ENCODE assay signal across 25 mouse cellular contexts in the genomic region with DNA sequence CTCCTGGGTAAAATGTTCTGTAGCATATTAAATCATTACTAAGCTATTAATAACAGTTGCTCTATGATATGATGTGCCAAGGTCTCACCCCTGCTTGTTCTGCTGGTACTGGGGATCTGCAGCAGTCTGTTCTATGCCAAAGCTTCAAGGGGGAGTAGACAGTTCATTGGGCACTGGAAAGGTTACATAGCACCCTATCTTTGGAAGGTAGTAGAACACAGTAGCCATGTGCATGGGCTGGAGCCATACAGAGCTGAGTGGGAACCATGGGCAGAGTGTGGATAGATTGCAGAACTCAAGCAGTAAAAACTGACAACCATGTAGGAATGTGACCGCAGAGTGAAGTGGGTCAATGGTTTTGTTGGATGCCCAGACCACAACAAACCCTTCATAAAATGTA.
DNase-seq lines count a peak whose midpoint lies in the region; ATAC-seq lines count a peak whose summit lies in the region.
"Had no signal": no experiment of that assay in that cellular context is flagged by ENCODE, and none has a peak within 500 bp of the region (broad histone marks: within the 10 kb centered on the region; RNA-seq: fewer than 3 reads in every experiment).

No protein-coding gene starts in this region.

- H3K27ac ChIP-seq in heart, embryonic 12.5 days (ENCODE audit: poor library complexity, severe bottlenecking): no peak overlapping the region
- H3K27ac ChIP-seq in kidney, embryonic 14.5 days (ENCODE audit: low read depth, low read length): no peak overlapping the region
- H3K27ac ChIP-seq: hindbrain, embryonic 13.5 days; liver, embryonic 14.5 days; midbrain, embryonic 10.5 days; midbrain, embryonic 15.5 days; neural tube, embryonic 15.5 days; stomach, embryonic 15.5 days had no signal

- peak; percentile 1 for DNase-seq in heart, adult 8-10 months (ENCODE audit: low spot score)
- no peak for DNase-seq in kidney, adult 9 months
- DNase-seq in adrenal gland, postnatal 14 days: peak; percentile 16
- peak; percentile 4 for DNase-seq in heart, postnatal 4 days
- DNase-seq: B cell, adult 2 months; cerebellum, adult 11 months; cerebellum, adult 9-10 months; cerebellum, postnatal 36 days; gastrocnemius, postnatal 14 days; layer of hippocampus, adult 9-11 months; liver; lung, embryonic 14.5 days; retina, postnatal 1 day; right cerebral cortex, postnatal 14 days had no signal

- H3K36me3 ChIP-seq in heart, embryonic 12.5 days: no peaks in the 10 kb centered on the region
- H3K36me3 ChIP-seq in kidney, embryonic 14.5 days (ENCODE audit: control insufficient read depth, insufficient read depth, low read length): no peaks in the 10 kb centered on the region
- H3K36me3 ChIP-seq: midbrain, embryonic 10.5 days; midbrain, embryonic 15.5 days; neural tube, embryonic 15.5 days; stomach, embryonic 15.5 days had no signal

- H3K4me1 ChIP-seq in heart, embryonic 12.5 days (replicated peaks): no peaks in the 10 kb centered on the region
- no peaks in the 10 kb centered on the region for H3K4me1 ChIP-seq in kidney, embryonic 14.5 days (ENCODE audit: control insufficient read depth, insufficient read depth, low read length)
- H3K4me1 ChIP-seq: hindbrain, embryonic 13.5 days; midbrain, embryonic 10.5 days; midbrain, embryonic 15.5 days; neural tube, embryonic 15.5 days; stomach, embryonic 15.5 days had no signal

- WGBS in heart, embryonic 12.5 days: 96% methylated on average over 1 of the region's 1 CpGs
- WGBS in kidney, embryonic 14.5 days: 65% methylated on average over 1 of the region's 1 CpGs

- no peaks in the 10 kb centered on the region for H3K27me3 ChIP-seq in heart, embryonic 12.5 days (replicated peaks)
- H3K27me3 ChIP-seq in kidney, embryonic 14.5 days (ENCODE audit: control insufficient read depth, insufficient read depth, low read length): no peaks in the 10 kb centered on the region
- H3K27me3 ChIP-seq: hindbrain, embryonic 13.5 days; midbrain, embryonic 15.5 days; neural tube, embryonic 15.5 days; stomach, embryonic 15.5 days had no signal

- no peak overlapping the region for H3K9ac ChIP-seq in heart, embryonic 12.5 days
- no peak overlapping the region for H3K9ac ChIP-seq in kidney, embryonic 14.5 days (ENCODE audit: low read depth, low read length)
- H3K9ac ChIP-seq: hindbrain, embryonic 13.5 days; liver, embryonic 14.5 days; lung, embryonic 14.5 days; midbrain, embryonic 15.5 days; neural tube, embryonic 15.5 days; stomach, embryonic 15.5 days had no signal

- H3K4me3 ChIP-seq in heart, embryonic 12.5 days: no peak overlapping the region
- H3K4me3 ChIP-seq in kidney, embryonic 14.5 days (ENCODE audit: low read length): no peak overlapping the region
- H3K4me3 ChIP-seq: hindbrain, embryonic 13.5 days; midbrain, embryonic 10.5 days; midbrain, embryonic 15.5 days; neural tube, embryonic 15.5 days; stomach, embryonic 15.5 days had no signal

- ATAC-seq in heart, embryonic 12.5 days (ENCODE audit: insufficient number of reproducible peaks, low FRiP score): no peak
- ATAC-seq in kidney, embryonic 14.5 days (ENCODE audit: low FRiP score, low TSS enrichment): peak; percentile 16; the same call in 1 of the 2 replicates
- ATAC-seq: activated CD4-positive, CD25-positive, alpha-beta regulatory T cell, adult 4 months; forebrain, embryonic 14.5 days; intestine, embryonic 16.5 days; midbrain, embryonic 15.5 days had no signal

- H3K9me3 ChIP-seq in heart, embryonic 12.5 days (replicated peaks): no peaks in the 10 kb centered on the region
- peaks cover 4% of the 10 kb centered on the region; the same call in 1 of the 2 replicates for H3K9me3 ChIP-seq in kidney, embryonic 14.5 days (ENCODE audit: control insufficient read depth, low read length)
- H3K9me3 ChIP-seq: midbrain, embryonic 10.5 days; midbrain, embryonic 15.5 days; neural tube, embryonic 15.5 days; stomach, embryonic 15.5 days had no signal

- no peak overlapping the region for H3K4me2 ChIP-seq in heart, embryonic 12.5 days
- no peak overlapping the region for H3K4me2 ChIP-seq in kidney, embryonic 14.5 days (replicated peaks; ENCODE audit: low read depth, low read length)
- H3K4me2 ChIP-seq: hindbrain, embryonic 13.5 days; lung, embryonic 14.5 days; midbrain, embryonic 15.5 days; neural tube, embryonic 15.5 days; stomach, embryonic 15.5 days had no signal
